Mouse (Mus musculus) spleen, adult 18-20 months (tissue): ENCODE results near the gene Cage1.

Experiments used
- DNase-seq, 2 experiments: peaks; one replicate each; pipeline ENCODE4 v3.0.0; 2022; ENCODE audit warnings: mixed read lengths in 2 of 2

Gene Cage1

GRCm38 (mm10) chr13:38009721-38010408 is 27.0 kb downstream of the Cage1 start:
- peak in 1 of 2 experiments; percentile 22 for DNase-seq

- DNase-seq: no peak
Measured at GRCm38 (mm10) chr13:38007972-38008371, 28.9 kb downstream of the Cage1 start.

- DNase-seq: no peak
Measured at GRCm38 (mm10) chr13:38002461-38002860, 34.4 kb downstream of the Cage1 start.

- DNase-seq: no peak
Measured at GRCm38 (mm10) chr13:37999713-38000112, 37.2 kb downstream of the Cage1 start.

GRCm38 (mm10) chr13:37994405-37994749 is 42.5 kb downstream of the Cage1 start:
- no peak for DNase-seq

- DNase-seq: peak; percentile 91 to 97
Measured at GRCm38 (mm10) chr13:37993704-37994404, 43.0 kb downstream of the Cage1 start, which contains the start of gene Ssr1. Gene Ssr1 (minus strand): TSS chr13:37994217.

GRCm38 (mm10) chr13:37993376-37993703 is 43.5 kb downstream of the Cage1 start:
- DNase-seq: no peak

- DNase-seq: no peak
Measured at GRCm38 (mm10) chr13:37992638-37993371, 44.1 kb downstream of the Cage1 start.

GRCm38 (mm10) chr13:37989701-37990100 is 47.2 kb downstream of the Cage1 start:
- DNase-seq: no peak

- no peak for DNase-seq
Measured at GRCm38 (mm10) chr13:37986166-37986565, 50.7 kb downstream of the Cage1 start.

GRCm38 (mm10) chr13:37981063-37981462 is 55.8 kb downstream of the Cage1 start:
- DNase-seq: no peak

GRCm38 (mm10) chr13:37980346-37980745 is 56.5 kb downstream of the Cage1 start:
- DNase-seq: no peak

GRCm38 (mm10) chr13:37979506-37979905 is 57.4 kb downstream of the Cage1 start:
- no peak for DNase-seq

- DNase-seq: no peak
Measured at GRCm38 (mm10) chr13:37974731-37975130, 62.1 kb downstream of the Cage1 start.

- DNase-seq: no peak
Measured at GRCm38 (mm10) chr13:37974036-37974435, 62.8 kb downstream of the Cage1 start.

- DNase-seq: no peak
Measured at GRCm38 (mm10) chr13:37970887-37971530, 65.9 kb downstream of the Cage1 start.

- DNase-seq: no peak
Measured at GRCm38 (mm10) chr13:37969988-37970387, 66.9 kb downstream of the Cage1 start.

- peak; percentile 66 to 89 for DNase-seq
Measured at GRCm38 (mm10) chr13:37969337-37969736, 67.5 kb downstream of the Cage1 start.

GRCm38 (mm10) chr13:37967565-37967964 is 69.3 kb downstream of the Cage1 start:
- no peak for DNase-seq

- DNase-seq: no peak
Measured at GRCm38 (mm10) chr13:37967052-37967437, 69.8 kb downstream of the Cage1 start.

GRCm38 (mm10) chr13:37966256-37967051 is 70.4 kb downstream of the Cage1 start:
- no peak for DNase-seq

GRCm38 (mm10) chr13:37965126-37965914 is 71.5 kb downstream of the Cage1 start:
- DNase-seq: no peak
